Mouse (Mus musculus): ENCODE results near the gene Tmem128. TPM values are rescaled to one million over a fixed set of nuclear protein-coding genes. Genes with fewer than 3 reads are reported as not detected.
A peak's percentile ranks its signal among the peaks of the same experiment; 100 is the strongest.

Gene Tmem128
- total RNA-seq (2022), result 10 to 100 TPM; 29.3 to 31.0 (median 29.8) TPM

DNA sequence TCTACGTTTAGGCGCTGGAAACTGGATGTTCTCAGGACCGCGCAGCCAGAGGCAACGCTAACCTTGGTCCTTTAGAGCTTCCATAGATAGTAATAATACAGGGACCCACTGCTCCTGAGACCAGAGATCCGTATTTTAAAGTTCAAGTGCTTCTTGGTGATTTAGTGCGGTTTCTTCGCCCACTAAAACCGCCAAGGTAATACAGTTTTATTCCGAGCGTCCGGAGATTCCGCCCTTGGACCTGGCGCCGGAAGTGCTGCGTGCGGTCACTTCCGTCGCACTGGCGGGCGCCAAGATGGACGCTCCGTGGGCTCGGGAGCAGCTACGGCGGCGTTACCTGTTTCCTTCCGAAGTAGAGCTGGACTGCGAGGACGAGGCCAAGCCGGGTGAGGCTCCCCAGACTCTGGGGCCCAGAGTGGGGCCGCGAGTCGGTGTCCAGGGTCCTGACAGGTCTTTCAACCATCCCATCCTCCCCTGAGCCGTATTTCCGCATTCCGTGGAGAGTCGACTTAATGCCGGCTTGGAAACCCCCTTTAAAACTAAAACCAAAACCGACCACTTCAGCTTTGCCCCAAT is at the start of gene Tmem128:
Tmem128 (plus strand) TSS at position 79 of the 576 bp plus-strand sequence.
- peak; percentile 26 to 64 for DNase-seq (ENCODE audit: low spot score in 2 of 2)

DNA sequence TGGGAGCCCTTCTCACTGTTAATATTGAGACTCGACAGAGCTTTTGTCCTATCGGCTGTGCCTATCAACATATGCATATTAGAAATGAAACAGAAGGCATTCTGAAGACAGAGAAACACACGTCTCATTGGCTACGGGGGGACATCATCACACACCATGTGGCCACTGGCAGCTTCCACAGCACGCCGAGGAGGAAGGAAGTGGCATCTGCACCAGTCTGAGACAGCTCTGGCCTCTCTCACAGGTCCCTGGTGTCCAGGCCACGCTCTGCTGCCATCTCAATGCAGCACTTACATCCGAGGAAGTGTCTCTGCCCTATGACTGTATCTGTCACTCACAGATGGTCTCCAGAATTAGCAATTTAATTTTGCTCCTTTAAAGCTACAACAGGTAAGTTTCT is 48.3 kb upstream of the Tmem128 start:
- DNase-seq (ENCODE audit: low spot score in 2 of 2), result no peak

DNA sequence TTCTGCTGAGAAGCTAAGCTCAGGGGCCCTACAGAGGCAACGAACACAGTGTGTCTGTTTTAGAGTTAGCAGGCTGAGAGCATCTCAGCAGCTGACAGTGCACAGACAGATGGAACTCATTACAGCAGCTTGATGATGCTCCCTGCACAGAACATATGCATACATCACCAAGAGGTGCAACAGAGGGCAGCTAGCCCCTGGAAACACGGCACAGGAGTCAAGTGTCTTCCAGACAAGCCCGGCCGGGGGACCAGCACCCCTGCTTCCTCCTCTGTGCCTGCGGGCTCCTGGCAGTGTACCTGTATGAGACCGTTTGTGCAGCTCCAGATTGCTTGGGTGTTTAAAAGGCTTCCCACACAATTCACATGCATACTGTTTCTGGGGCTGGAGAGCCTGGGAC is 47.0 kb upstream of the Tmem128 start:
- no peak for DNase-seq (ENCODE audit: low spot score in 2 of 2)

DNA sequence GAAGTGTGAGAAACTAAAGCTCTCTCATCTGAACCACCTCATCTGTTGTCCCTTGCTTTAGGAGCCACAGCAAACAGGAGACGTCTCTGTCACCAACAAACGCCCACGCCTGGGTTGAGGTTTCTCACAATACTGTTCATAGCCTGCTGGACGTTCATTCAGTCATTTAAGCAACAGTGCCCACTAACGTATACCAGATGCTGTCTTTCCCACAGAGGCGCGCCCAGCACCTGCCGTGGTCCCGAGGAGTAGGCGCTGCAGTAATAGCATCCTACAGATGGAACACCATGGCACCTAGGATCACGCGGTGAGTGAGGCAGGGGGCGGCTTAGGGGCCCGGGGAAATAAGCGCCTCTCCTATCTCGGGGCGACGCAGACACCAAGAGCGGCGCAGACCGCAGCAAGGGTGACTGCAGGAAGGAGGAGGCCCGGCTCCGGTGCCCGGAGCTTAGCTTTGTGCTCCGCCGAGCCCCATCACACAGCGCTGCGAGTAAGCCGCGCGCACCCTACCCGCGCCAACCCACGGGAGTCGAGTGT is 40.1 kb upstream of the Tmem128 start:
- DNase-seq (ENCODE audit: low spot score in 2 of 2), result peak; percentile 21 to 68

DNA sequence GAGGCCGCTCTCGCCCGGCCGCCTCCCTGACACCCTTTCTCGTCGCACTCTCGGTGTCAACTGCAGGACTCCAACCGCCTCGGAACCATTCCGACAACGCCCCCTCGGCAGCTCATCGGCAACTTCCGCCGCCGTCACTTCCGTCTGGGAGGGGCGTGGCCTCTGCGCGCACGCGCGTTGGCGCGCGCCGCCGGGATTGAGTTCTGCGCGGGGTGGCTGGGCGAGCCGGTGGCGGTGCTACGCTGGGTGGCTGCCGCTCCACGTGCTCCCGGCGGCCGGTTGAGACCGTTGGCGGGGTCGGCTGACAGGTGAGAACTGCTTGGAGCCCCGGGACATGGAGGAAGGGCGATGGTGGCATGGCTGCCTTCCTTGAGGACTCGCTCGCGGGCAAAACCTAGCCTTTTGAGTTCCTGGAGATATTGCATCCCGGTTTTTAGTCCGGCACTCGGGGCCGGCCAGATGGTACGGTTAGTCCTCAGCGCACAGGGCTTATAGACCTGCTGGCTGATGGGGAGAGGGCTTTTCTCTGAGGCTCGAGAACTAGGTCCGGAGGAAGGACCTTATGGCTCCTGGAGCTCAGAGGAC is 39.6 kb upstream of the Tmem128 start, which contains the start of the genes Zbtb49 and Lyar:
Zbtb49 (minus strand) TSS at position 130 of the 585 bp plus-strand sequence.
Lyar (plus strand) TSS at position 143 of the 585 bp plus-strand sequence.
- peak; percentile 86 to 93 for DNase-seq (ENCODE audit: low spot score in 2 of 2)

DNA sequence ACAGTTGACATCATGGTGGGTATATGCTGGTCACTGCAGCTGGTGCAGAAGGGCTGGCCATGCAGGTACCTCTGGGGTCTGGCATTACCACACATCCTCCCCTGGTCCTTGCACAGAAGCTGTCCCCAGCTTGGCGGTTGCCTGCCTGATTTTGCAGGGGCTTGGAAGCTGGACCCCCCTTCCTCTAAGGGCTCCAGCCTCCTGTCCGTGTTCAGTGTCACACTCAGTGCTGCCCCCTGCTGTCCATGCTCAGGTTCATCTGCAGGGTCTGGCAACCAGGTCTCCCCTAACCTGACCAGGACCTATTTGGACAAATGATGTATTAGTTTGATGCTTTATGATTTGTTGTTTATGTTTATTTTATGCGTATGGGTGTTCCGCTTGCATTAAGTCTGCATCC is 24.6 kb upstream of the Tmem128 start:
- DNase-seq (ENCODE audit: low spot score in 2 of 2), result no peak

DNA sequence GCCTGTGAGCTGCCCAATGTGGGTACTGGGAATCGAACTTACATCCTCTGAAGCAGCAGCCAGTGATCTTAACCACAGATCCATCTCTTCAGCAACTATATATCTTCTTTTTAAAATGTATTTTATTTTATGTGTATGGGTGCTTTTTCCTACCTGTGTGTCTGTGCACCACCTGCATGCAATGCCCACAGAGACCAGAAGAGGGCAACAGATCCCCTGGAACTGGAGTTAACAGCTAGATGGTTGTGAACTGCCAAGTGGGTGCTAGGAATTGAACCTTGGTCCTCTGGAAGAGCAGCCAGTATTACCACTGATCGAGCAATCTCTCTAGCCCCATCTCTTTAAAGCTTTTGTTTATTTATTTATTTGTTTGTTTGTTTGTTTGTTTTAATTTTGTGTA is 23.4 kb upstream of the Tmem128 start:
- no peak for DNase-seq (ENCODE audit: low spot score in 2 of 2)

DNA sequence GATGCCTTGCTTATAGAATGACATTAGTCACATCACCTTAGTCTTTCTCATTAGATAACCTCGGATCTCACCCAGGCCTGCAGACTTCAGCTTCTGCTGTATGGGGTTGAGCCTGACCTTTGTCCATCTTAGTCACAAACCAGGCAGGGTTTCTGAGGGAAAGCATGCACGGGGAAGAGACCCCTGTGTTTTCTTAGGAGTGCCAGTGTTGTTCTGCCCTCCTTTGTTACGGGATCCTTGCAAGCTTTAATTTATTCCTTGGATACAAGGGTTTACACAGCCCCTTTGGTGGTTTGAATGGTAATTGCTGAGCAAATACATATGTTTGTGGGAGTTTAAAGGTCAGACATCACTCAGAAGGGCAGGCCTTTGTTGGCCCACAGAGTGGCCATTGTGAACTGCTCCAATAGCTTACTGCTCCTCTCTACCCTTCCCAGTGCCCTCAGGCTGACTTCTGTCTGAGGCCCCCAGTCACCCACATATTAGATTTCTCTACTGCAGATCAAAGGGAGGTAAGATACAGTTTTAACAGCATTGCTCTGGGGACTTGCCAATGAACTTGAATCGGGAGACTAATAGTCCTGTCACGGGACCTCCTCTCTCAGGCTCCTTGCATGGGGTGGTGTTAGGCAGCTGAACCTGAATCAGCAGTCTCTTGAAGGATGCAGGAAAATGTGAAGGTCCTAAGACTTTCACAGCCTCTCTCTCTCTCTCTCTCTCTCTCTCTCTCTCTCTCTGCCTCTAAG is 19.1 kb upstream of the Tmem128 start:
- DNase-seq (ENCODE audit: low spot score in 2 of 2), result no peak

DNA sequence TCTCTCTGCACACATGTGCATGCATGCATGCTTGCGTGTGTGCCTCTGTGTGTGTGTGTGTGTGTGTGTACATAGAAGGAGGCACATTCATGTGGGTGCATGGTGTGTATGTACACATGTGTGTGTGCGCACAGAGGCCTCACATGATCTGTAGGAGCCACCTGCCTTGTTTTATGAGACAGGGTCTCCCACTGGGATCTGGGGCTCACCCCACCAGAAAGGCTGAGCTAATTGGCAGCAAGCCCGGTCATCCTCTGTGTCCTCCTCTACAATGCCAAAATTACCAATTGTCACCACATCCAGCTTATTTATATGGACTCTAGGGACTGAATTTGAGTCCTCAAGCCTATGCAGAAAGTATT is 18.5 kb upstream of the Tmem128 start:
- no peak for DNase-seq (ENCODE audit: low spot score in 2 of 2)

DNA sequence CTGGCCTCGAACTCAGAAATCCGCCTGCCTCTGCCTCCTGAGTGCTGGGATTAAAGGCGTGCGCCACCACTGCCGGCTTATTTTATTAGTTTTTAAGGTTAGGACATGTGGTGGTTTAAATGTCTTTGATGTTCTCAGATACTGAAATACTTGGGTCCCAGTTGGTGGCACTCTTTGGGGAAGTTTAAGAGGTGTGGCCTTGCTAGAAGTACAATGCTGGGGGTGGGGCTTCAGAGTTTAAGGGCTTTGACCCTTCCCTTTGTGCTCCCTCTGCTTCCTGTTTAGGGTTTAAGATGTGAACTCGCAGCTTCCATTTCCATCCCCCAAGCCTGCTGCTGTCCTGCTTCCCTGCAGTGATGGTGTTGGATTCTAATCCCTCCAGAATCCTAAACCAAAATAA is 18.0 kb upstream of the Tmem128 start:
- DNase-seq (ENCODE audit: low spot score in 2 of 2), result no peak

DNA sequence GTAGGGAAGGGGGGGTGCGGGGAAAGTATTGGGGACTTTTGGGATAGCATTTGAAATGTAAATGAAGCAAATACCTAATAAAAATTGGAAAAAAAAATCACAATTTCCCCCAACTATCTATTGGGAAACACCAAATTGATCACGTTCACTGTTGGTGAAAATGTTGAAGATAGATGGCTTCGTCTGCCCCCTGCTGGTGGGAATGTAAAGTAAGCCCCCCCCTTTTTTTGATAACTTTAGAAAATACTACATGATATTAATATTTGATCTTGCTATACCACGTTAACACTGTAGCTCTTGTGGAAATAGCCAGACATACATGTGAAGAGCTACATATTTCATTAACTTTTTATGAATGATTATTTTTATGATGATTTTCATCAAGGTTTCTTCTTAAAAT is 4.8 kb upstream of the Tmem128 start:
- DNase-seq (ENCODE audit: low spot score in 2 of 2), result no peak

DNA sequence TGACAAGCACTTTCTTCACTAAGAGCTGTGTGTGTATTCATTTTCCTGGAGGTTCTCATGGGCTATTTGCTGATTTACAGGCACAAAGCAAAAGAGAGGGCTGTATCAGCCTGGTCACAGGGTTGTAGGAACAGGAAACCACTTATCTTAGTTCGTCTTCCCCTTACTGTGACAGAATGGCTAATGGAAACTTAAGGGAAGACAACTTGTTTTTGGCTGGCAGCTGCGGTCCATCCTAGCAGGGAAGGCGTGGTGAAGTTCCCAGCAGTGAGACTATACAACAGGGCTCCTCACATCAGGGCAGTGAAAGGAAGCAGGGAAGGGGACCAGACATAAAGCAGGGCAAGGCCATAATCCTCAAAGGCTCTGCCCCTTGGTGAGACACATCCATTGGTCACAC is 4.3 kb upstream of the Tmem128 start:
- DNase-seq (ENCODE audit: low spot score in 2 of 2), result no peak

DNA sequence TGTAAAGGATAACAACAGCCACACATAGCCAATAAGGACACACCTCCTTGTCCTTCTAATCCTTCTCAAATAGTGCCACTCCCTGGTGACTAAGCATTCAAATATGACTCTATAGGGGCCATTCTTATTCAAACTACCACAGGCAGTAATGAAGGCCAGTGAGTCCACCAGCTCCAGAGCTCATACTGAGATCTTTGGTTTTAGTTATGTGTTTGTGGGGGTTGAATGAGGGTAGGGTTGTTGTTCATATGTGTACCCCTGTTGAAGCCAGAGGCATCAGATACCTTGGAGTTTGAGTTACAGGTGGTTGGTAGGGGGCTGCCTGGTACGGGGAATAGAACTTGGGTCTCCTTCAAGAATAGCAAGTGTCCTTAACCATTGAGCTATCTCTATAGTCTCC is 3.4 kb upstream of the Tmem128 start:
- no peak for DNase-seq (ENCODE audit: low spot score in 2 of 2)

DNA sequence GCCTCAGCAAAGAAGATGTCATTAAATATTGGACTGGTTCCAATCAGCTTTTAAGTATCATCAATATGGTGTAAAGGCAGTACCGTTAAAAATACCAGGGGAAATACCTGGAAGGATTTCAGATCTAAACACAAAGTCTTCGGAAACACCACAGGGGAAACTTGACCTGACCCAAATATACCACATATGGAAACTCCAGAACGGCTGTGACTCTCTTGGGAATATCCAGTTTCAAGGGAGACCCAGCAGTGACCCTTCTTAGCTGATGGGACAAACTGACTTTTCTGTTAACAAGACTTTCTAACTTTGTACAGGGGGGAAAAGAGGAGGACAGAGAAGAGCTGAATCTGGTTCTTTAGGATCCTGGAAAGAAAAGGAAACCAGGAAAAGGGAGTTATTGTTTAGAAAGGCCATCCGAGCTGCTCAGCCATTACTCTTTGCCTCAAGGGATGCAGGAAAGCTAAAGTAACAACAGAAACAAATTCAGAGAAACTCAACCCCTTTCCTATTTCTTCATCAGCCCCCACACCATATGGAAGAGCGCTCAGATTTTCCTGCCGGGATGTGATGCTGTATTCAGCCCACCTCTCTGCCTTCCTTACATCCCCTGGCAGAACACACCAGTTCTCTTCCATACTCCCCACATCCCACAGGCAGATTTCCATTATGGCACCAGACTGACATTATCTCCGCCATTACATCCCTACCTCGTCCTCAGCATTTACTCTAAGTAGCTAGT is 1.8 kb upstream of the Tmem128 start:
- DNase-seq (ENCODE audit: low spot score in 2 of 2), result no peak

DNA sequence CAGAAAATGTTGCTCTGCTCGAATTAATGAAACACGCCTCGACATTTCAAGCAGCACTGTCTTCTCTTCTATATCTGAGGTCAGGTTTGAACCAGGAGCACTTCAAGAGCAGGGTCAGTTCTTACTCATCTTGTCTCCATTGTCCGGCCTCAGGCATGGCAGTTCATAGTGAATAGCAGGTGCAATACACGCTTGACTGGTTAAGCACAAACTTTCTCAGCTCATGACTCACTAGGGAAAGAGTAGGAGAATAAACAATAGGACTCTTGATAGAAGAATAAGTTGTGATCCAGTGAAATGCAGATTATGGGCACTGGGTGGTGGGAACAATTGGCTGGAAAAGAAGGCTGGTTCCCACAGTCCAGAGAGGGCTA is 1.2 kb upstream of the Tmem128 start:
- no peak for DNase-seq (ENCODE audit: low spot score in 2 of 2)

DNA sequence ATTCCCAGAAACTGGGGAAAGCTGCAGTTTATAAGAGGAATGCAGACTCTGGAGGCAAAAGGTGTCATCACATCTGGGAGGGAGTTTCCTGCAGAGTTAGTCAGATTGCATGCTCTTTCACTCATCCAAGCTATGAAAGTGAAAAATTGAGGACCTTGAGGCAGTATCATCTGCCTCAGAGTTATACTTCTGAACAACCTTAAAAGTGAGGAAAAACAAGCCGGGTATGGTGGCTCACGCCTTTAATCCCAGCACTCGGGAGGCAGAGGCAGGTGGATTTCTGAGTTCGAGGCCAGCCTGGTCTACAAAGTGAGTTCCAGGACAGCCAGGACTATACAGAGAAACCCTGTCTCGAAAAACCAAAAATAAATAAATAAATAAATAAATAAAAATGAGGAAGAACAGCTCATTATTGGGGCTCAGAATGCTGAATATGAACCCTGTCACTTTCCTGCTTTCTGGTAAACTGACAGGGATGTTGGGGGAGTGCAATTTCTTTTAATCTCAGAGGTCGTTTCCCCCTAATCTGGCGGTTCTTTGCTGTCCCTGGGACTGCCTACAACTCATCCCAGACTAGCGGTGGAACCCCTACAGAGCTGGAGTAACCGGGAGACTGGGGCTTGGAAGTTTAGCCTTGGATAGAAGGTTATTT is 404 bp upstream of the Tmem128 start:
- no peak for DNase-seq (ENCODE audit: low spot score in 2 of 2)

DNA sequence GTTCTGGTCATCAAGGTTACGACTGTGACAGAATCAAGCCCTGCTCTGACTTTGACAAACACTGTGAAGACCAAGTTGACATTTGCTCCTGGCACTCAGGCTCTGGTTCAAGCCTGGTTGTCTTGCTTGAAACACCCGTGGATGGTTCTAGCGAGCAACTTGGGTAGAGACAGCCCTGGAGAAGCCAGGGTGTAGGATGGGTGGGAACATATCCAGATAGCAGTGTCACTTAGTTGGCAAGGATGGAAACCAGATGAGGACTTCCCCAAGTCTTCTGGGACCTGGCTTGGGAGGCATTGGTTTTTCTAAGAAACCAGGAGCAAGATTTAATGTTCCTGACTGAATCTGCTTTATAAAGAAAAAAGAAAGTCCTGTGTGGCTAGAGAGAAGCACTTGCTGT is 11.0 kb downstream of the Tmem128 start:
- no peak for DNase-seq (ENCODE audit: low spot score in 2 of 2)

DNA sequence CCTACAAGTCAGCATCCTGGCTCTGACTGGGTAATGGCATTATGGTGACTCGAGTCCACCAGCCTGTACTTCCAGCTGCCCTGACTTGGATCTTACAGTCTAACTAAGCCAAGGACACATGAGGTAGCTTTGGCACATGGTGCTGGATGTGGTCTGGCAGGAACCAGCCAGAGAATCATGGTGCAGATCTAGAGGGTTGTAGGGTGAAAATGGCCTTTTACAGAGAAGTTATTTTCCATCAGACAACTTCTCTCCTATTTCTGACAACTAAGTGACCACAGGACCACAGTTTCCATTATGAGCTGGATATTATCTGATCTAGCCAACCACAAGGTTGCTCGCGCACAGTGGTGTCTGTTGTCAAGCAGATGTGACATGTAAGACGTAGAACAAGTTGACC is 13.8 kb downstream of the Tmem128 start:
- no peak for DNase-seq (ENCODE audit: low spot score in 2 of 2)

DNA sequence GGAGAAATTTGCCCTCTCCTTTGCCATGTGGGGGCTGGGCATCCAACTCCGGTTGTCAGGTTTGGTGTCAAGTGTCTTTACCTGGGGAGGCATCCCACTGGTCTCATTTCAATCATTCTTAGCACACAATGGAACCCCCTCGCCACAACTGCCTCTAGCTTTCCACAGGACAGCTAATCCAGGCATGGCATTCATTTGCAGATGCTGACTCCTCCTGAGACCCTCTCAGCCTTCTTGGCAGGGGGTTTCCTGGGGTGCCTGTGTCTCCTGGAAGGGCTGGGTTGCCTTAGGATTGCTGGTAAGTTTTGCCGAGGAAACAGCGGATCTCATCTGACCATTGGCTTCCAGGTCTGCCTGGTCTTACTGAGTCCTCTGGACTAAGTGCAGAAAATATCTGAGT is 15.8 kb downstream of the Tmem128 start, which contains the start of gene Otop1:
Otop1 (plus strand) TSS at position 202 of the 400 bp plus-strand sequence.
- DNase-seq (ENCODE audit: low spot score in 2 of 2), result no peak

DNA sequence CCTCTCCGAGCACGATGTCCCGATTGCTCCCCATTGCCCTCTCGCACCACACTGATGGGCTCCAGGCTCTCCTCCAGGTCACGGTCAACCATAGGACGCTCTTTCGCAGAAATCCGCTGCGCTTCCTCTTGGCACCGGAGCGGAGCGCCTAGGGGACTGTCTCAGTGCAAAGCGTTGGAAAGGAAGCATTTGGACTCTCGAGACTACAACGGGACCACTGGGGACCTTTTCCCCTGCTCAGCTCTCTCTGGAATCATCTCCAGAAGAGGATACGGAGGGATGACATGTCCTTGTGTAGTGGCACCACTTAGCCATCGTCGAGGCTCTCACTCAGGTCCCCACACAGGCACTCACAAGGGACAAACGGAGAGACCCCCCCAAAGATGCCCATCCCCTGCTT is 16.5 kb downstream of the Tmem128 start:
- DNase-seq (ENCODE audit: low spot score in 2 of 2), result no peak

DNA sequence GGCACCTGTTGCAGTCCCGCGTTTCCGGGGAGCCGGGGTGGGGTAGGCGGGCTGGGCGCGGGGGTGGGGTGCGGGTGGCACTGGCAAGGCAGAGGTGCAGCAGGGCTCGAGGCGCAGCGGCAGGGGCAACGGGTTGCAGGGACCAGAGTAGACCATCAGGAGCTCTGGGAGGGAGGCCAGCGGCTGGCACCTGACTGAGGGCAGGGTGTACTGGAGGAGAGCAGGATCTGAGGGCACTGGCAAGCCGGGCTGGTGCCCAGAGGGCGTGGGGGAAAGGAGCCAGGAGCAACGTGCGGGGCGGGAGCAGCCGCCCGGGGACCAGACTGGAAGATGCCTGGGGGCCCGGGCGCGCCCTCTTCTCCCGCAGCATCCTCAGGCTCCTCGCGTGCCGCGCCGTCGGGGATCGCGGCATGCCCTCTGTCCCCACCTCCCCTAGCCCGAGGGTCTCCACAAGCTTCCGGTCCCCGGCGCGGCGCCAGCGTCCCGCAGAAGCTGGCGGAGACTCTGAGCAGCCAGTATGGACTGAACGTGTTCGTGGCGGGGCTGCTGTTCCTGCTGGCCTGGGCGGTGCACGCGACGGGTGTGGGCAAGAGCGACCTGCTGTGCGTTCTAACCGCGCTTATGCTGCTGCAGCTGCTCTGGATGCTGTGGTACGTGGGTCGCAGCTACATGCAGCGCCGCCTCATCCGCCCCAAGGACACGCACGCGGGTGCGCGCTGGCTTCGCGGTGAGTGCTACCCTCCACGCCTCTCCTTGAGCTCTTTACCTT is 17.3 kb downstream of the Tmem128 start:
- no peak for DNase-seq (ENCODE audit: low spot score in 2 of 2)
